Mouse (Mus musculus) large intestine, adult 2 months (tissue): ENCODE results near the gene Hpcal1. TPM values are rescaled to one million over a fixed set of nuclear protein-coding genes. Genes with fewer than 3 reads are reported as not detected.

Experiments used
- DNase-seq: peaks from one replicate; pipeline ENCODE4 v3.0.0-alpha.2; 2012; ENCODE audit warnings: low read depth, low spot score
- WGBS: fragments of 180-500 bp; shearing (Covaris S2); methylation state at CpG from one replicate; pipeline ENCODE4 v1.1.7; 2018; 5-methylcytosine and 5-hydroxymethylcytosine counted together
- polyA plus RNA-seq: library from polyadenylated mRNA; depleted of rRNA; stranded (reverse); fragments of >200 nt; gene quantifications from 2 replicates; pipeline ENCODE4 v1.2.3, GENCODE M21; 2012

Hpcal1 gene
- polyA plus RNA-seq, 1 experiment, result 86.2 TPM

DNA sequence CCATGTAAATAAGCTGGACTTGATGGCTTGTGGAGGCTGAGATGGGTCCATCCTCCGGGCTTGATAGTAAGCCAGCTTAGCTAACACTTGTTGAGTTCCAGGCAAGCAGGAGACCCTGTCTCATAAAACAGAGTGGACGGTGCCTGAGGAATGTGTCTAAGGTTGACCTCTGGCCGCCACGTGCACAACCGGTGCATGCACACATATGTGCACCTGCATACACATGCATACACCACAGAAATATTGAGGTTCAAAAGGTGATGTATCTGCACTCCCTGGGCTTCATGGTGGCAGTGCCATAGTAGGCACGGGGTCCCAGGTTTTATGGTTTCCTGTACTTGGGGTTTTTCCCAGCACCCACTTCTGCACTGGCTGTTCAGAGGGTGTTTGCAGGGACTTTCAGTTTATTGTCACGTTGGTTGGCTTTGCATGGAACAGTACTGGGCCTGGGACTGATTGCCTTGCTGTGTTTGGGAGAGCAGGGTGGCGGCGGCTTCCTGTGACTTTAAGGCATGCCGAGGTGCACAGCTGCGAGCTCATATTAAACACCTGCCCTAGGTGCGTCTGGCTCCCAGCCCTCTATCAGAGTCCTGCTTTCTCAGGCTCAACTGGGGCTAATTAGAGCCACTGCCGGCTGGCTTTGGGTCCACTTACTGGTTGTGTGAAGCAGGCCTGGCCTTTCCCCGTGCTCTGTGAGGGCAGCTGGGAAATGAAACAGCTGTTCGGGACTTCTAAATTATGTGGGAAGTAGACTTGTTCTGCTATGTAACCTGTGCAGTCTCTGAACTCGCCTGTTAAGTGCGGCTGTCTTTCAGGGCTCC lies 19.5 kb downstream of the Hpcal1 start:
- no peak for DNase-seq
- WGBS, result 18% methylated on average over 17 of the region's 17 CpGs

GRCm38 (mm10) chr12:17710747-17711092 lies 20.1 kb downstream of the Hpcal1 start:
- 13% methylated on average over 3 of the region's 3 CpGs for WGBS
- DNase-seq, result no peak

GRCm38 (mm10) chr12:17711731-17712388 lies 21.2 kb downstream of the Hpcal1 start:
- WGBS, result 65% methylated on average over 6 of the region's 6 CpGs
- DNase-seq, result no peak

GRCm38 (mm10) chr12:17712571-17712970 lies 21.9 kb downstream of the Hpcal1 start:
- DNase-seq, result no peak
- WGBS, result 24% methylated on average over 1 of the region's 1 CpGs

DNA sequence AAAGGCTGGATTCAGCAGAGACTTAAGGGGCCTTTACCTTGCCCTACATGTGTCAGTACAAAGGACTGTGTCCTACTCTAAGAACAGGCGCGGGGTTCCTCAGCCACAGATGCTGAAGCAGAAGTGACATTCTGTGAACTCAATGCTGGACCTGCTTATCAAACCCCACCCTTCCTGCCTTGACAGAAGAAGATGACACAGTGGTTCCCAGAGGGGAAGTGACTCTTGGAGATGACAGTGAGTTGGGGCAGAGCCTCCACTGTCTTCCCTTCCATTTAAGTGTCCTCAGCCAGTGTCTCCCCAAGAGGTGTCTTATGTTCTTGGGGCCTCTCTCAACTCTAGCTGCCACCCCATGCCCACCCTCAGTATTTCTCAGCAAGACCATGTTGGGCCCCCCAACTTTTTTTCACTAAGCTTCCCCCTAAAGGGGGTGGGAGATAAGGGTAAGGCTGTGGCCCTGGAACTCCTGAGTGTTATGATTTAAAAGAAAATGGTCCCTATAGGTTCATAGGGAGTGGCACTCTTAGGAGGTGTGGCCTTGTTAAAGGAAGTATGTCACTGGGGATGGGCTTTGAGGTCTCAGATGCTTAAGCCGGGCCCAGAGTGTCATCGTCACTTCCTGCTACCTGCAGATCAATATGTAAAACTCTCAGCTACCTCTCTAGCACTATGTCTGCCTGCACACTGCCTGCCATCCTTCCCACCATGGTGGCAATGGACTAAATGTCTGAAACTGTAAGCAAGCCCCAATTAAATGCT lies 25.2 kb downstream of the Hpcal1 start:
- WGBS, result 86% methylated on average over 4 of the region's 4 CpGs
- DNase-seq, result no peak

- DNase-seq, result no peak
- WGBS, result 88% methylated on average over 1 of the region's 1 CpGs
Measured at GRCm38 (mm10) chr12:17717257-17717656, 26.6 kb downstream of the Hpcal1 start.

GRCm38 (mm10) chr12:17718146-17718545 lies 27.5 kb downstream of the Hpcal1 start:
- 21% methylated on average over 6 of the region's 6 CpGs for WGBS

GRCm38 (mm10) chr12:17721058-17721457 lies 30.4 kb downstream of the Hpcal1 start:
- no peak for DNase-seq

More at GRCm38 (mm10) chr12:17718146-17718545, 27.5 kb downstream of the Hpcal1 start:
- no peak for DNase-seq

GRCm38 (mm10) chr12:17722452-17723181 lies 32.0 kb downstream of the Hpcal1 start:
- WGBS, result 93% methylated on average over 13 of the region's 13 CpGs
- no peak for DNase-seq

GRCm38 (mm10) chr12:17723182-17723570 lies 32.5 kb downstream of the Hpcal1 start:
- 100% methylated on average over 1 of the region's 1 CpGs for WGBS
- no peak for DNase-seq

DNA sequence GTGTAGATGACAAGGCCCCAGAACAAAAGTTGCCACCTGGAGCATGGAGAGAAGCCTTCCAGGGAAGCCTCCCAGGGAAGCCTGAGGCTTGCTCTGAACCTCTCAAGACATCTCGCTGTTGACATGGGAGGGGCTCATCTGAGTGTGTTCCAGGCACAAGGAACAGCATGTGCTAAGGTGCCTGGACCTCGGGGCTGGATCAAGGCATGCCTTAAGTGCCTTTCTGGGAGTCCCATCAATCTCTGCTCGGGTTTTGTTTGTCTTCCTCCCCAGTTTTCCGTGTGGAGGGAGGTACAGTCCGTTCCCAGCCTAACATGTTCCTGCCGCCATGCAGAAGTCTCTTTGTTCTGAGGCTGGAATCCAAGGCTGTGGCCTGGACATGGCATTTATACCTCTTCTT lies 33.3 kb downstream of the Hpcal1 start:
- whole genome bisulfite sequencing, result 54% methylated on average over 6 of the region's 6 CpGs
- no peak for DNase-seq

DNA sequence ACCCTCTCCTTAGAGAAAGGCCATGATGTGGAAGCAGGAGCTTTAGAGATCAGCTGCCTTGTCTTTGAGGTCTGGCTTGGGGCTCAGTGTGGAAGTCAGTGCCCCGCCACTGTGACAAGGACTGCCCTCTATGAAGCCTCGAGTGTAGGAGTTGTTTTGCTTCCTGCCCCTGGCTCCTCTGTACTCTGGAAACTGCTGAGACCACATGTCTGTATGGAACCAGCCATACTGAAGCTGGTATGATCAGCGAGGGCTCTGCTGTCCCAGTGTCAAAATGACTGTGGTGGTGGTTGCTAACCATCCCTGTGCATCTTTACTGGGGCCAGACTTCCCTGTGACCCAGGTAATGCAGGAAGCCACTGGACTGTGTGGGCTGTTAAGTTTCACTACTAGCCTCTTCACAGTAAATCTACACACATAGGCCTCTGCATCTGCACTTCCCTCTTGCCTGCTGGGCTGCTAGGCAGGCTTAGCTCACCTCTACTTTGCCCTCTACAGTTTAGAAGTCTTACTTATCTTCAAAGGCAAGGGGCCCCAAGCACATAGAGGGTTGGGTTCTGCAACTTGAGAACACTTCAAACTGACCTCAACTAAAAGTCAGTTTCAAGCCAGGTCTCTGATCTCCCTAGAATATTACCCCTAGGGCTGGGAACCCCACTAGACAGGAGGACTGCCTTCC lies 33.9 kb downstream of the Hpcal1 start:
- no peak for DNase-seq
- WGBS, result 58% methylated on average over 3 of the region's 3 CpGs

DNA sequence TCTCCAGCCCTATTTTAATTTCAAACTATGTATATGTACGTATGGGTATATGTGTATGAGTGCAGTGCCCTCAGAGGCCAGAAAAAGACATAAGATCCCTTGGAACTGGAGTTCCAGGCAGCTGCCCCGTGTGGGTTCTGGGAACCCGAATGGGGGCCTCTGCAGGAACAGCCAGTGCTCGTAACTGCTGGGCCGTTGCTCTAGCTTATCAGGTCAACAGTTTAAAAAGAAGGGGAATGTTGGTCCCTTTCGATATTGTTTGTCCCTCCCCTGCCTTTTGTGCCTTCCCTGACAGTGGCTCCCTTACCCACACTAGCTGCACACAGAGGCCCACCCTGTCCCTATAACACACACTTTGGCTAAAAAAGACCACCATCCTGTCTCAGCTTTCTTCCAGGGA lies 34.9 kb downstream of the Hpcal1 start:
- WGBS, result 74% methylated on average over 6 of the region's 6 CpGs
- DNase-seq, result no peak

- WGBS, result 47% methylated on average over 10 of the region's 10 CpGs
- no peak for DNase-seq
Measured at GRCm38 (mm10) chr12:17726576-17727320, 36.1 kb downstream of the Hpcal1 start.

DNA sequence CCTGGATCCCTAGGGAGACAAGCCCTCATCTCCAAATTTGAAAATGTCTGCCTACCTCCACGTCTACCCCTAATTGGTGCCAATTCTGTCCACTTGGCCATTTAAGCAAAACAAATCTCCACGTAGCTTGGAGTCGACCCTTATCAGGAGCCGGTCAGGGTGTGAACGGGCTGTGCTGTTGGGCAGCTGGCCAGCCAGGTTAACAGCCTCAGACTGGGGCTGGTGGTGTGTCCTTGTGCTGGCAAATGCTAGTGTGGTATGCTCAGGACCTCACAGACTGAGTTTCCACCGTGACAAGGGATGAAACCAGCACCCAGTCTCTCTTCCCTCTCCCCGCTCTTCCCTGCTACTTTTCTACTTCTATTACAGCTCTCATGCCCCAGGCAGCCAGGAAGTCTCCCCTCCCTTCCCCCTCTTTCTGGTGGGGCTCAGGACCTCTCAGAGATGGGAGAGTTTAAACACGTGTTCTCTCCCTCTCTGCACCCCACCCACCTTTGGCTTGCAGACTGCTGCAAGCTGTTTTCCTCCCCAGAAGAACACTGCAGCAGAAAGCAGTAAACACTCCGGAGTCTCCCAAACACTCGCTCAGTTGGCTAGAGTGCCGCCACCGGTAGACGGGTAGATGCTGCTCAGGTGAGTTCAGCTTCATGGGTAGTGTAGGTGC lies 37.2 kb downstream of the Hpcal1 start:
- 30% methylated on average over 13 of the region's 13 CpGs for WGBS
- DNase-seq, result no peak

DNA sequence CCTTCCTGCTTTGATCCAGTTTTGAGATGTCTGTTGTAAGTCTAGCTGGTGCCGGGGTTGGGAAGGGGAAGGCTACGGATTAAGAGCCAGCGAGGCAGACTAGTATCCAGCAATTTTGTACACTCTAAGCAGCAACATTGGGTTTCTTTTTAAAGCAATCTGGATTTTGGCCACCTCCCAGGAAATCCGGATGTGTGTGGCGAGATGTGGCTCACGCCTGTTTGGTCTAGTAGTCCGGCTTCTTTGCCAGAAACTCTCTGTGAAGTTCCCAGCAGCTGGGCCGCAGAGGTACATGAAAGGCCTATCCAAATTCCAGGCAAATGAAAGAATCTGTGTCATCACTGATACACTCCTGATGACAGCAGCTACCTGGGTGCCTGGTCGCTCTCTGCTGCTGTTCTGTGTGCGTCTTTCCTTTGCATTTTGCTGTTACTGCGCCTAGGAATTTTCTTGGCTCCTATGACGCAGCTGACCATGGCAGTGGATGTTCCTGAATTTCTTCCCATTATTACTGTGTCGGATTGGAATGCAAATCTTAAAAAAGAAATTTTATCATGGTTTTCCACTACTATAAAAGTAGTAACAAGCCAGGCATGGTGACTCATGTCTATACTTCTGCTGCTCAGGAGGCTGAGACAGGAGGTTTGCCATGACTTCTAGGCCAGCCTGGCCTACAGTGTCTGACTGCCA lies 38.7 kb downstream of the Hpcal1 start:
- DNase-seq, result no peak
- WGBS, result 60% methylated on average over 13 of the region's 13 CpGs

- 87% methylated on average over 7 of the region's 7 CpGs for WGBS
- DNase-seq, result no peak
Measured at GRCm38 (mm10) chr12:17732006-17732405, 41.4 kb downstream of the Hpcal1 start.

DNA sequence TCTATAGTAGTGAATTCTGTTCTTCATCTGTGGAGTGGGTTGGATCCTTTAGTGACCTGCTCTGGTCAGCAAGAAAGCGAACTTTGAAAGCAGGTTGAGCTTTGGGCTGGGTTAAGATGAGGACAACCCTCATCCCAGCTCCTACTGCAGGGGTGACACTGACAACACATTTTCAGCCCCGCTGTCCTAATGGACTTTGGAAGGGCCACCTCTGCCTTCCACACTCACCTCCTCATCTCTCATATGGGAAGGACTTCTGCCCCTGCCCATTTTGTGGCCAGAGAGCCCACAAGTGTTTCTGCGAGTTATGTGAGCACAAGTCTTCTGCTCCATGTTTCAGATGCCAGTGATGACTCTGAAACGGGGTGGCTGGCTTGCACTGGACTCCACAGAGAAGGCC lies 41.9 kb downstream of the Hpcal1 start:
- WGBS, result 74% methylated on average over 4 of the region's 4 CpGs
- no peak for DNase-seq
